Mouse (Mus musculus) ovary, adult 2 months (tissue): Measurements from ENCODE around the gene C2cd6. TPM values are rescaled to one million over a fixed set of nuclear protein-coding genes. Genes with fewer than 3 reads are reported as not detected.

Source experiments
- polyA plus RNA-seq: library from polyadenylated mRNA; depleted of rRNA; stranded (reverse); fragments of >200 nt; gene quantifications from 2 replicates; pipeline ENCODE4 v1.2.3, GENCODE M21; 2012; rRNA removed

C2cd6 gene
- not detected in 2 replicates for polyA plus RNA-seq

DNA sequence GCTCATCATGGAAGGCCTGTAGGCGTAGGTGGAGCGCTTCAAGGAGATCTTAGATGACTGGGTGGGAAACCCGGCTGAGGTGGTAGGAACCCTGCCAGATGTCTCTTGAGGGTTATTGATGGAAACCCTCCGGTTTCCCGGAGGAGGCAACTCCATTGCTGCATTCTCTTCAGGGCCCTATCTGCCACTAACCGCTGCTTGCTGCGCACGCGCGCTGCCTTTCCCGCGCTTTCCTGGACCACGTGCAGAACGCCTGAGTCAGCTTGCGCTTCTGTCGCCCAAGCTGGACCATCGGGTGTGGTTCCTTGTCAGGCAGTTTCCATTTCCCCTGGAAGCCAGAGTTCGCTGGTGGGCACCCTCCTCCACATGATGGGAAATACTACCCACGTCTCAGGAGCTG is at the start of gene C2cd6:
Gene C2cd6, minus strand, starts transcription at position 196 of the 400 bp plus-strand sequence.

DNA sequence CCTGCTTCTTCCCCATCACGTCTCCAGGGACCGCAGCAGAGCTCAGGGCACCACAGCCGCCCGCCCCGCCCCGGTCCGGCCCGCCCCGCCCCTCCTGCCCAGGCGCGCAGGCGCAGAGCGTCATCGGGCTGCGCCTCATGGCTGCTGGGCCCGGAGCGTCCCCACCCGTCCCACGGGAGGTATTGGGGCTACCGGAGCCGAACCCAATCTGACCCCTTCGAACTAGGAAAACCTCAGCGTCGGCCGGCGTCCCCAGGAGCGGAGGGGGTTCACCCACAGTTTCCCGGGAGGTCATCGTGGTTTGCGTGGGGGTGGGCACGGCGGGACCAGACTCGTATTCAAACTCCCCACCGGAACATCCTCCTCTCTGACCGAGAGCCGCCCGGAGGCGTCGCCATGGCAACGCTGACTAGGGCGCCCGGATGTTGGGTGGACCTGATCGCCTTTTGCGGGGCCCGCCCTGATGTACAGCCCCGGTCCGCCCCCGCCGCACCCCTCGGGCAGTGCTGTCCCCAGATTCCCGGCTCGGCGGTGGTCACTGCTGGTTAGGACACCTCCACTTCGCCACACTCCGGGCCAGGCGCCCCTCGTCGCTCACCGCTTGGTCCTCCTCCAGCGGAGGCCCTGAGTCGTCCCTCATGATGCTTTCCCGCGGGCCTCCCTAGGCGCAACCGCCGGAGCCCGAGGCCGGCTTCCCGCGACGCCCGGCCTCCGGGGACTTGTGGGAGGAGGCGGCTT is 25.2 kb upstream of the C2cd6 start, which contains the start of gene Tmem237:
Gene Tmem237, minus strand, starts transcription at position 689 of the 738 bp plus-strand sequence.

Other genes starting within 250 kb of the C2cd6 start
- 16.8 and 22.8 TPM in 2 replicates for gene Trak2, start 121.5 kb downstream of the C2cd6 start, polyA plus RNA-seq
- gene Stradb, start 121.4 kb downstream of the C2cd6 start, polyA plus RNA-seq, result 9.3 and 9.6 TPM in 2 replicates
- 4.8 and 6.0 TPM in 2 replicates for gene Tmem237, start 25.5 kb upstream of the C2cd6 start, polyA plus RNA-seq
- 0.76 and 1.1 TPM in 2 replicates for gene Mpp4, start 68.5 kb upstream of the C2cd6 start, polyA plus RNA-seq
- gene Als2, start 142.3 kb upstream of the C2cd6 start, polyA plus RNA-seq, result 4.9 and 6.0 TPM in 2 replicates
- gene Cdk15, start 162.0 kb upstream of the C2cd6 start, polyA plus RNA-seq, result 0.23 TPM in 1 of 2 replicates, not detected in the other